Mouse (Mus musculus) heart, embryonic 10.5 days (tissue): Measurements from ENCODE around the gene Tacc3. TPM values are rescaled to one million over a fixed set of nuclear protein-coding genes. Genes with fewer than 3 reads are reported as not detected.

Source experiments
- DNase-seq: peaks from one replicate; pipeline ENCODE4 v3.0.0-alpha.2; 2017; ENCODE audit warnings: low spot score
- H3K27ac ChIP-seq: fragments of 300-500 bp; sonication (generic); 2 replicates; pipeline ENCODE4 v1.5.1; 2016; ENCODE audit warnings: mild to moderate bottlenecking
- H3K27me3 ChIP-seq: fragments of 300-500 bp; sonication (generic); 2 replicates; pipeline ENCODE4 v1.6.1; 2016; ENCODE audit warnings: mild to moderate bottlenecking; ENCODE audit not compliant: poor library complexity, insufficient read depth, severe bottlenecking
- H3K36me3 ChIP-seq: fragments of 300-500 bp; sonication (generic); 2 replicates; pipeline ENCODE4 v1.6.1; 2016; ENCODE audit warnings: mild to moderate bottlenecking, moderate library complexity
- H3K4me1 ChIP-seq: fragments of 300-500 bp; sonication (generic); 2 replicates; pipeline ENCODE4 v1.6.1; 2016; ENCODE audit warnings: mild to moderate bottlenecking
- H3K4me3 ChIP-seq: fragments of 300-500 bp; sonication (generic); 2 replicates; pipeline ENCODE4 v1.5.1; 2016; ENCODE audit warnings: mild to moderate bottlenecking, moderate library complexity
- H3K9me3 ChIP-seq: fragments of 300-500 bp; sonication (generic); 2 replicates; pipeline ENCODE4 v1.6.1; 2016; ENCODE audit warnings: mild to moderate bottlenecking, moderate library complexity
- WGBS: fragments of 180-500 bp; shearing (Covaris S2); methylation state at CpG from one replicate; pipeline ENCODE4 v1.1.7; 2016; 5-methylcytosine and 5-hydroxymethylcytosine counted together
- polyA plus RNA-seq: library from polyadenylated mRNA; unstranded; fragments of >200 nt; fragmentation: Nextera tagmentation; extraction: Ambion mirVana; gene quantifications from 2 replicates; pipeline ENCODE4 v1.2.1, GENCODE M21; 2016

Gene Tacc3
- polyA plus RNA-seq, 1 experiment from 2014 or later: 235 TPM

DNA sequence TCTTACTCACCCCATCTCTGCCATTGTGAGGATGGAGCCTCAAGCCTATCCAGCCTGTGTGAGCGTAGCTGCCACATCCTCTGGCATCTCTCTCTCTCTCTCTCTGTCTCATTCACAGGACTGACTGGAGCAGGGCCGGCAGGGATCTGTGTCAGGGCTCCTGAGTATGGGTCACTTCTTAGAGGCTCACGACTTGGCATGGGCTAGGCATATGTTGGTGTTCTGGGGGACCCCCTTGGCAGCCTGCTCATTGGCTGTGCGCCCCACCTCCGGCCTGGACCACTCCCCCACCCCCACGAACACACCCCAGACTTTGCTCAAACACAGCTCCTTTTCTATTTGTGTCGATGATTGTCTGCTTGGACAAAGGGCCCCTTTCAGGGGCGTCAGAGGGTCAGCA lies 46.1 kb downstream of the Tacc3 start:
- Histone ChIP-seq H3K4me3 (no peak overlapping the region), H3K27me3 (peaks cover 36% of the 10 kb centered on the region), H3K4me1 (peaks cover 73% of the 10 kb centered on the region), H3K9me3 (no peaks in the 10 kb centered on the region), H3K36me3 (no peaks in the 10 kb centered on the region), H3K27ac (peak overlapping the region; percentile 17; the same call in 1 of the 2 replicates)
- WGBS: 66% methylated on average over 8 of the region's 8 CpGs
- DNase-seq: no peak

- no peaks in the 10 kb centered on the region for H3K9me3 ChIP-seq
- H3K4me1 ChIP-seq: peaks cover 65% of the 10 kb centered on the region
- H3K27ac ChIP-seq: peak overlapping the region; percentile 74
- DNase-seq: no peak
- no peaks in the 10 kb centered on the region for H3K36me3 ChIP-seq
- peaks cover 26% of the 10 kb centered on the region for H3K27me3 ChIP-seq
- H3K4me3 ChIP-seq: peak overlapping the region; percentile 41
- WGBS: 3% methylated on average over 11 of the region's 11 CpGs
These were observed 47.1 kb downstream of the Tacc3 start for GRCm38 (mm10) chr5:33704945-33705611.

GRCm38 (mm10) chr5:33705612-33706349 lies 47.9 kb downstream of the Tacc3 start:
- DNase-seq: no peak
- Histone ChIP-seq H3K9me3 (no peaks in the 10 kb centered on the region), H3K4me3 (peak overlapping the region; percentile 41), H3K27ac (peak overlapping the region; percentile 74), H3K4me1 (peaks cover 58% of the 10 kb centered on the region), H3K27me3 (peaks cover 20% of the 10 kb centered on the region), H3K36me3 (no peaks in the 10 kb centered on the region)
- 30% methylated on average over 9 of the region's 9 CpGs for WGBS

DNA sequence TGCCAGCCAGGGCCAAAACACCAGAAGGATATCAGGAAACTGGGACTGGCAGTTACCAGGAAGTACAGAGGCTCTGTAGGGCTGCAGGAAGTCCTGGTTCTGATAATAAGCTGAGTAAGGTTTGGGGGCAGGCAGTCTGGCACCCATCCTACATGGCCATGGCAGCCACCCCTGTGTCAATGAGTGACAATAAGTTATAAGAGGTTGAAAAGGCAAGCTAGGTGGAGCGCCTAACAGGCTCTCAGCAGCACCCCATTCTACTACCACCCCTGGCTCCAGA lies 48.4 kb downstream of the Tacc3 start:
- Histone ChIP-seq H3K4me3 (no peak overlapping the region), H3K27ac (peak overlapping the region; percentile 74), H3K9me3 (no peaks in the 10 kb centered on the region), H3K4me1 (peaks cover 54% of the 10 kb centered on the region), H3K27me3 (peaks cover 15% of the 10 kb centered on the region), H3K36me3 (no peaks in the 10 kb centered on the region)
- 93% methylated on average over 1 of the region's 1 CpGs for WGBS
- DNase-seq: no peak

DNA sequence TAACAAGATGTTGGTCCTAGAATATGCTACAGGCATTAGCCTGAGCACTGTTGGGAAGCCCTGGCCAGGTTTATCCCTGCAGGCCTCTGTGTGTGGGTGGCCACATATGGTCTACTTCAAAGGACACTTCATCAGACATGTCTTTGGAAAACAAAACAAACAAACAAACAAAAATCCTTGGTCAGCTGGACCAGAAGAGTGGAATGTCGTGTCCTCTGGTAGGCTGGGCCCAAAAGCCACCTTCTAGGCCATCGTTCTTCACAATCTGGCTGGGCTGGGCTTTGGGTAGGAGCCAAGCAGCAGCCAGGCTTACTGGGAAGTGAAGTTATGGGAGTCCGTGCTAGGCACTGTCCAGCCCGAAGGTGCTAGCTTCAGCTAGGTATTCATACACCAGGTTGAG lies 49.2 kb downstream of the Tacc3 start:
- no peaks in the 10 kb centered on the region for H3K9me3 ChIP-seq
- WGBS: 62% methylated on average over 4 of the region's 4 CpGs
- H3K4me3 ChIP-seq: no peak overlapping the region
- no peak for DNase-seq
- H3K4me1 ChIP-seq: peaks cover 46% of the 10 kb centered on the region
- H3K27me3 ChIP-seq: peaks cover 7% of the 10 kb centered on the region; the same call in 1 of the 2 replicates
- no peaks in the 10 kb centered on the region for H3K36me3 ChIP-seq
- peak overlapping the region; percentile 74; the same call in 1 of the 2 replicates for H3K27ac ChIP-seq

DNA sequence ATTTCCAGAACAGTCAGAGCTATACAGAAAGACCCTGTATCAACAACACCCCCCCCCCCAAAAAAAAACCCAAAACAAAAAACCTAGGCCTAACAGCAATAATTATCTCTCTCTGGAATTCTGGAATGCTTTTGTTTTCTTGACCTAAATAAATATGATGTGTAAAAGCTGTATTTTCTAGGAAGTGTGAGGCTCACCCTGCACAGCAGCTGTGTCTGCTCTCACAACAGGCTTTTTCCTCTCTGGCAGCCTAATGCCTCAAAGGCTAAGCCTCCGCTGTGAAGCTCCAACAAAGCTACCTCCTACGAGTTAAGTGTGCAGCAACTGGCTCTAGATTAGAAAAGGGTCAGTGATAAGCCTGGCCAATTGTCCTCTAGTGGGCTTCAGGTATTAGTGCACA lies 51.1 kb downstream of the Tacc3 start:
- Histone ChIP-seq H3K36me3 (no peaks in the 10 kb centered on the region), H3K9me3 (no peaks in the 10 kb centered on the region), H3K4me1 (peaks cover 44% of the 10 kb centered on the region), H3K27ac (no peak overlapping the region), H3K4me3 (no peak overlapping the region), H3K27me3 (0 out of 2 replicates have a peak, but pooled peaks cover 9% of the 10 kb centered on the region)
- 32% methylated on average over 2 of the region's 2 CpGs for WGBS
- DNase-seq: no peak

DNA sequence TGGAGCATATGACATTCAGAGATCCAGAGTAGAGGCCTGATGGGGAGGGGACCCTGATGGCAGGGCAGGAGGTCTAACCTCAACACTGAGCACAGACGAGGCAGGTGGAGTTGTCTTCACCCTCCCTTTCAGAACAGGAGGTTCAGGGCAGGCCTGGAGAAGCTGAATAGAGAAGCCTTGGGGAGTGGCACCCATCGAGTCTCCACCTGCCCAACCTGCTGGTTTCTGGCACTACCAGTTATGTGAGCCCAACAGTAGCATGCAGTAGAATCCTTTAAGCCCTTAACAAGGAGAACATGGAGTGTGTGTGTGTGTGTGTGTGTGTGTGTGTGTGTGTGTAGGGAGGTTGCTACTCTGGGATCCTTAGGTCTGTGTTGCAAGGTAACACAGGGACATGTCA lies 54.6 kb downstream of the Tacc3 start:
- Histone ChIP-seq H3K27me3 (0 out of 2 replicates have a peak, but pooled peaks cover 9% of the 10 kb centered on the region), H3K4me3 (no peak overlapping the region), H3K27ac (no peak overlapping the region), H3K36me3 (no peaks in the 10 kb centered on the region), H3K4me1 (peaks cover 36% of the 10 kb centered on the region), H3K9me3 (no peaks in the 10 kb centered on the region)
- DNase-seq: no peak
- 76% methylated on average over 2 of the region's 2 CpGs for WGBS

- Histone ChIP-seq H3K27me3 (0 out of 2 replicates have a peak, but pooled peaks cover 12% of the 10 kb centered on the region), H3K9me3 (no peaks in the 10 kb centered on the region), H3K4me3 (no peak overlapping the region), H3K4me1 (peaks cover 44% of the 10 kb centered on the region), H3K27ac (peak overlapping the region; percentile 59; the same call in 1 of the 2 replicates), H3K36me3 (no peaks in the 10 kb centered on the region)
- WGBS: 40% methylated on average over 2 of the region's 2 CpGs
- DNase-seq: no peak
These were observed 57.3 kb downstream of the Tacc3 start for GRCm38 (mm10) chr5:33715182-33715581.

GRCm38 (mm10) chr5:33716467-33716866 lies 58.5 kb downstream of the Tacc3 start:
- H3K27ac ChIP-seq: no peak overlapping the region
- H3K4me3 ChIP-seq: no peak overlapping the region
- DNase-seq: no peak
- no peaks in the 10 kb centered on the region for H3K9me3 ChIP-seq
- 0 out of 2 replicates have a peak, but pooled peaks cover 12% of the 10 kb centered on the region for H3K27me3 ChIP-seq
- 77% methylated on average over 6 of the region's 6 CpGs for WGBS
- H3K4me1 ChIP-seq: peaks cover 57% of the 10 kb centered on the region
- no peaks in the 10 kb centered on the region for H3K36me3 ChIP-seq

DNA sequence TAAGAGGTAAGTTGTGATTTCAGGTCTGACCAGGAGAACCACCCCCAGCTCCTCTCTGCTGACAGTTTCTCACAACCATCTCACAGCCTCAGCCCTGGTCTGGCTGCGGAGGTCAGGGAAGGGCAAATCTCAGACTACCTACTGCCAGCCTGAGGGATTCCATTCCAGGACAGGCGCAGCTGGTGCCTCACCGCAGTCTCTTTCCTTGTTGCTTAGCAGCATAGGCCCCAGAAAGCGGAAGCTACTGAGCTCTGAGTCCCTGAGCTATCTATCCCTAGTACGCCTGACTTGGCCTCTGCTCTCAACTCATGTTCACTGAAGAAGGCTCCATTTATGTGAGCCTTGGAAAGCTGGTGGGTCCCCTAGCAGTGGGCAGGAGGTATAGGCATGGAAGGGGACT lies 60.5 kb downstream of the Tacc3 start:
- no peak for DNase-seq
- Histone ChIP-seq H3K27ac (peak overlapping the region; percentile 71; the same call in 1 of the 2 replicates), H3K4me3 (no peak overlapping the region), H3K4me1 (peaks cover 77% of the 10 kb centered on the region), H3K27me3 (peaks cover 22% of the 10 kb centered on the region), H3K9me3 (no peaks in the 10 kb centered on the region), H3K36me3 (no peaks in the 10 kb centered on the region)
- WGBS: 40% methylated on average over 5 of the region's 5 CpGs

DNA sequence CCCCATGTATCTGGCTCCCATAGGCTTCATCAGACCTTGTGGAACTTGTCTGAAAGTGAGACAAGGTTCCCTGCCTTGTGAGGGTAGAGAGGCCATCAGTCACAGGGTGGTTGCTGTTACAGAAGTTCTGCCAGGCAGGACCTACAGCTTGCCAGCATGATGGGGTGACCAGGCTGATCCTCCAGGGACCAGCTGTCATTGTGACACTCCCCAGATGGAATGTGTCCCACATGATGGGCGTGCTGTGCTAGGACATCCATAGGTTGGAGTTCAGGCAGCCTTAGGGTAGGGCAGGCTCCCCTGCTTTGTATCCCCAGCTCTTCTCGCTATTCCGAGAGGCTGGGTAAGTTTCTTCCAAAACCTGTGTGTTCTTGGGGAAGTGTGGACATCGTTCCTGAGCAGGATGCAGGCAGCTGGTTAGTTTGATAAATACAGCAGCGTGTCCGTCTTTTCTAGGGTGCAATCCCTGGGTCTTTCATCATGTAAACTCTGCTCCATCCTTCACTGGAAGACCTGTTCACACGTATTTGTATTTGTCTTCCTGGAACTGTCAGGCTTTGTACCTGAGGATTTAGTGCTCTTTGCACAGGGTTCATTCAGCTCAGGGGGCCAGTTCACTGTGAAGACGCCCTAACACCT lies 63.0 kb downstream of the Tacc3 start:
- peak overlapping the region; percentile 82 for H3K4me3 ChIP-seq
- no peaks in the 10 kb centered on the region for H3K36me3 ChIP-seq
- no peaks in the 10 kb centered on the region for H3K9me3 ChIP-seq
- 3% methylated on average over 8 of the region's 8 CpGs for WGBS
- H3K4me1 ChIP-seq: peaks cover 61% of the 10 kb centered on the region
- peak overlapping the region; percentile 86; the same call in 1 of the 2 replicates for H3K27ac ChIP-seq
- H3K27me3 ChIP-seq: peaks cover 47% of the 10 kb centered on the region
- DNase-seq: no peak

GRCm38 (mm10) chr5:33721541-33722265 lies 63.8 kb downstream of the Tacc3 start, which contains the start of gene Fgfr3:
TSS of gene Fgfr3 (plus strand) at chr5:33721674.
- Histone ChIP-seq H3K27me3 (peaks cover 54% of the 10 kb centered on the region), H3K36me3 (no peaks in the 10 kb centered on the region), H3K9me3 (no peaks in the 10 kb centered on the region), H3K27ac (peak within 1 kb of the TSS; percentile 86), H3K4me1 (peaks cover 54% of the 10 kb centered on the region), H3K4me3 (peak within 1 kb of the TSS; percentile 82)
- DNase-seq: peak; percentile 88
- under 1% methylated on average over 72 of the region's 73 CpGs for WGBS
